Mouse (Mus musculus): ENCODE measurements around the gene Nae1. TPM values are rescaled to one million over a fixed set of nuclear protein-coding genes. Genes with fewer than 3 reads are reported as not detected.

Gene Nae1
- 316 TPM for polyA plus RNA-seq (2014; fragmentation: Illumina TruSeq; extraction: RNeasy Lipid Tissue Mini Kit (QIAGEN cat#74804); ENCODE audit: low read depth, low replicate concordance)

GRCm38 (mm10) chr8:104533971-104534778 lies at the start of gene Nae1, which contains the start of gene Car7:
Gene Nae1 (minus strand): TSS chr8:104534637.
Gene Car7 (plus strand): TSS chr8:104534689.

GRCm38 (mm10) chr8:104509061-104510006 lies 25.1 kb downstream of the Nae1 start, which contains the start of gene Terb1:
Gene Terb1 (minus strand): TSS chr8:104509910.

Other genes starting within 250 kb of the Nae1 start
- not detected for gene Cmtm2a, start 241.5 kb downstream of the Nae1 start, polyA plus RNA-seq (2014; fragmentation: Illumina TruSeq; extraction: RNeasy Lipid Tissue Mini Kit (QIAGEN cat#74804); ENCODE audit: low read depth, low replicate concordance)
- not detected for gene Gm45711, start 224.6 kb downstream of the Nae1 start, polyA plus RNA-seq (2014; fragmentation: Illumina TruSeq; extraction: RNeasy Lipid Tissue Mini Kit (QIAGEN cat#74804); ENCODE audit: low read depth, low replicate concordance)
- gene Cmtm1, start 224.5 kb downstream of the Nae1 start, polyA plus RNA-seq (2014; fragmentation: Illumina TruSeq; extraction: RNeasy Lipid Tissue Mini Kit (QIAGEN cat#74804); ENCODE audit: low read depth, low replicate concordance), result not detected
- not detected for gene Gm11020, start 213.1 kb downstream of the Nae1 start, polyA plus RNA-seq (2014; fragmentation: Illumina TruSeq; extraction: RNeasy Lipid Tissue Mini Kit (QIAGEN cat#74804); ENCODE audit: low read depth, low replicate concordance)
- not detected for gene Cmtm2b, start 212.4 kb downstream of the Nae1 start, polyA plus RNA-seq (2014; fragmentation: Illumina TruSeq; extraction: RNeasy Lipid Tissue Mini Kit (QIAGEN cat#74804); ENCODE audit: low read depth, low replicate concordance)
- 7.3 TPM for gene Cmtm3, start 195.2 kb downstream of the Nae1 start, polyA plus RNA-seq (2014; fragmentation: Illumina TruSeq; extraction: RNeasy Lipid Tissue Mini Kit (QIAGEN cat#74804); ENCODE audit: low read depth, low replicate concordance)
- 145 TPM for gene Cmtm4, start 138.8 kb downstream of the Nae1 start, polyA plus RNA-seq (2014; fragmentation: Illumina TruSeq; extraction: RNeasy Lipid Tissue Mini Kit (QIAGEN cat#74804); ENCODE audit: low read depth, low replicate concordance)
- gene Dync1li2, start 91.6 kb downstream of the Nae1 start, polyA plus RNA-seq (2014; fragmentation: Illumina TruSeq; extraction: RNeasy Lipid Tissue Mini Kit (QIAGEN cat#74804); ENCODE audit: low read depth, low replicate concordance), result 172 TPM
- 1.2 TPM for gene Terb1, start 24.7 kb downstream of the Nae1 start, polyA plus RNA-seq (2014; fragmentation: Illumina TruSeq; extraction: RNeasy Lipid Tissue Mini Kit (QIAGEN cat#74804); ENCODE audit: low read depth, low replicate concordance)
- 0.66 TPM for gene Car7, start 52 bp upstream of the Nae1 start, polyA plus RNA-seq (2014; fragmentation: Illumina TruSeq; extraction: RNeasy Lipid Tissue Mini Kit (QIAGEN cat#74804); ENCODE audit: low read depth, low replicate concordance)
- gene Pdp2, start 56.8 kb upstream of the Nae1 start, polyA plus RNA-seq (2014; fragmentation: Illumina TruSeq; extraction: RNeasy Lipid Tissue Mini Kit (QIAGEN cat#74804); ENCODE audit: low read depth, low replicate concordance), result 34.7 TPM
- gene Cdh16, start 89.8 kb upstream of the Nae1 start, polyA plus RNA-seq (2014; fragmentation: Illumina TruSeq; extraction: RNeasy Lipid Tissue Mini Kit (QIAGEN cat#74804); ENCODE audit: low read depth, low replicate concordance), result not detected
- 0.28 TPM for gene Rrad, start 96.7 kb upstream of the Nae1 start, polyA plus RNA-seq (2014; fragmentation: Illumina TruSeq; extraction: RNeasy Lipid Tissue Mini Kit (QIAGEN cat#74804); ENCODE audit: low read depth, low replicate concordance)
- 2.9 TPM for gene Ciao2b, start 107.3 kb upstream of the Nae1 start, polyA plus RNA-seq (2014; fragmentation: Illumina TruSeq; extraction: RNeasy Lipid Tissue Mini Kit (QIAGEN cat#74804); ENCODE audit: low read depth, low replicate concordance)
- gene Ces2a, start 199.4 kb upstream of the Nae1 start, polyA plus RNA-seq (2014; fragmentation: Illumina TruSeq; extraction: RNeasy Lipid Tissue Mini Kit (QIAGEN cat#74804); ENCODE audit: low read depth, low replicate concordance), result 65.7 TPM